Mouse (Mus musculus) kidney, embryonic 15.5 days (tissue): ENCODE data around the gene Vti1a. TPM values are rescaled to one million over a fixed set of nuclear protein-coding genes. Genes with fewer than 3 reads are reported as not detected.

Experiments
- ATAC-seq: fragments of 200-750 bp; cut with Nextera tagmentation; replicated peaks from 2 replicates; pipeline ENCODE4 v1.8.0; 2017; ENCODE audit warnings: moderate TSS enrichment; ENCODE audit not compliant: low FRiP score
- H3K27ac ChIP-seq: fragments of 300-500 bp; sonication (generic); 2 replicates; pipeline ENCODE4 v1.5.1; 2015; ENCODE audit warnings: mild to moderate bottlenecking, inconsistent platforms
- H3K27me3 ChIP-seq: fragments of 300-500 bp; sonication (generic); 2 replicates; pipeline ENCODE4 v1.6.1; 2015; ENCODE audit warnings: inconsistent platforms
- H3K36me3 ChIP-seq: fragments of 300-500 bp; sonication (generic); 2 replicates; pipeline ENCODE4 v1.6.1; 2015; ENCODE audit warnings: inconsistent platforms
- H3K4me1 ChIP-seq: fragments of 300-500 bp; sonication (generic); 2 replicates; pipeline ENCODE4 v1.6.1; 2015; ENCODE audit warnings: inconsistent platforms
- H3K4me2 ChIP-seq: fragments of 300-500 bp; sonication (generic); 2 replicates; pipeline ENCODE4 v1.6.1; 2015; ENCODE audit warnings: moderate library complexity, mild to moderate bottlenecking, inconsistent platforms
- H3K4me3 ChIP-seq: fragments of 300-500 bp; sonication (generic); replicated peaks from 2 replicates; pipeline ENCODE4 v1.5.1; 2015; ENCODE audit warnings: mild to moderate bottlenecking, inconsistent platforms
- H3K9ac ChIP-seq: fragments of 300-500 bp; sonication (generic); 2 replicates; pipeline ENCODE4 v1.6.1; 2015; ENCODE audit warnings: mild to moderate bottlenecking, inconsistent platforms
- H3K9me3 ChIP-seq: fragments of 300-500 bp; sonication (generic); replicated peaks from 2 replicates; pipeline ENCODE4 v1.6.1; 2016; ENCODE audit warnings: inconsistent platforms
- WGBS: fragments of 180-500 bp; shearing (Covaris S2); methylation state at CpG from one replicate; pipeline ENCODE4 v1.1.7; 2015; ENCODE audit warnings: mixed read lengths; 5-methylcytosine and 5-hydroxymethylcytosine counted together
- polyA plus RNA-seq: library from polyadenylated mRNA; unstranded; fragments of >200 nt; fragmentation: Nextera tagmentation; extraction: Ambion mirVana; gene quantifications from 2 replicates; pipeline ENCODE4 v1.2.1, GENCODE M21; 2015

The Vti1a gene
- polyA plus RNA-seq, 1 experiment from 2014 or later = 30.6 TPM

DNA sequence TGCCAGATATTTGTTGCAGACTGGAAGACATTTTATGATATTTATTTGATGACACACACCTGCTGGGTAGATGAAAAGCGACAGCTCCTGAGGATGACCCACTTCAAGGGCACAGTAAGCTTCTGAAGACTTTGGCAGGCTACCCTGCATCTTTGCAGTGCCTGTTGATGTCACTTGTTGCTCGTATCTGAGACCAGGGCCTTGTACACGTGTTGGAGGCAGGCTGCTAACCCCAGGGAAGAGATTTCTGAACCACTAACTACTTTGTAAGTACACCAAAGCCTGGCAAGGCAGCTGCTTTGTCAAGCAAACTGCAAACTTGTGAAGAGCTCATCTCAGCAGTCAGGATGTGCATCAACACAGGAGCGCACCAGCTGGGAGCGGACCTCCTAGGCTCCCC, 225.5 kb downstream of the Vti1a start:
- Histone ChIP-seq H3K9ac (no peak overlapping the region), H3K4me1 (peaks cover 18% of the 10 kb centered on the region), H3K4me3 (no peak overlapping the region), H3K36me3 (no peaks in the 10 kb centered on the region), H3K27me3 (no peaks in the 10 kb centered on the region), H3K9me3 (no peaks in the 10 kb centered on the region), H3K4me2 (no peak overlapping the region), H3K27ac (no peak overlapping the region)
- WGBS = 82% methylated on average over 5 of the region's 5 CpGs
- no peak for ATAC-seq

DNA sequence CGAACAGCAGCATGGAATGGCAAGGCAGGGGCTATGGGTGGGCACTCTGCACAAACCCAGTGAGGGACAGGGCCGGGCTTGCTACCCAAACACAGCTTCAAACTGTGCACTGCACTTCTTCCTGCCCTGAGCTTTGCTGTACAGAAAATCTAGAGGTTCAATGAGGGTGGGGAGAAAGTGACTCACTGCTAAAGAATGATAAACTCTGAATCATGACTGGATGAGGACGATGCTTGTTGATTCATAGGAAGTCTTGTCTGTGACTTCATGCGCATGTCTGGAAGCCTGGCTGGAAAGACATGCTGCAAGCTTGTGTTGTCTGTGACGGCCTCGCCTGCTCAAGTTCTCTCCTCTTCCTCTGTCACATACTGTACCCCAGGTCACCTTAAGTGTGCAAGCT, 226.4 kb downstream of the Vti1a start:
- Histone ChIP-seq H3K36me3 (no peaks in the 10 kb centered on the region), H3K4me2 (no peak overlapping the region), H3K4me3 (no peak overlapping the region), H3K9me3 (no peaks in the 10 kb centered on the region), H3K27me3 (no peaks in the 10 kb centered on the region), H3K9ac (no peak overlapping the region), H3K4me1 (peaks cover 16% of the 10 kb centered on the region), H3K27ac (no peak overlapping the region)
- WGBS = 69% methylated on average over 6 of the region's 6 CpGs
- no peak for ATAC-seq

DNA sequence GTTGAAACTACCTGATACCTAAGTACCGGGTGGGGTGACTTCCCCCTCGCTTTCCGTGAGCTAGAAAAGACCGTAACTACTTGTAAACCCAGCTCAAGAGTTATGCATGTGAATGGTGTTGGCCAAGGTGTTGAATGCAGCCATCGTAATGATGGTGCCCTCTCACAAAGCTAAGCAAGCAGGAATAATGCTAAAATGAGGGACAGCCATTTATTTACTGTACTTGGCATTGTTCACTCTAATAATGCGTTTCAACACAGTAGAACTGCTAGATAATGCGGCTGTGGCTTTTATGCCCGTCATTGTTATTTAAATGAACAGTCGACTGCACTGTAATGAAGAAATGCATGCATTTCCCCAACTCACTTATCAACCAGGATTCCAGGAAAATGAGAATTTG, 227.1 kb downstream of the Vti1a start:
- no peak overlapping the region for H3K27ac ChIP-seq
- no peak overlapping the region for H3K9ac ChIP-seq
- no peak for ATAC-seq
- H3K4me2 ChIP-seq = no peak overlapping the region
- H3K36me3 ChIP-seq = no peaks in the 10 kb centered on the region
- no peak overlapping the region for H3K4me3 ChIP-seq
- H3K27me3 ChIP-seq = no peaks in the 10 kb centered on the region
- 93% methylated on average over 9 of the region's 9 CpGs for WGBS
- peaks cover 10% of the 10 kb centered on the region for H3K4me1 ChIP-seq
- H3K9me3 ChIP-seq = no peaks in the 10 kb centered on the region

DNA sequence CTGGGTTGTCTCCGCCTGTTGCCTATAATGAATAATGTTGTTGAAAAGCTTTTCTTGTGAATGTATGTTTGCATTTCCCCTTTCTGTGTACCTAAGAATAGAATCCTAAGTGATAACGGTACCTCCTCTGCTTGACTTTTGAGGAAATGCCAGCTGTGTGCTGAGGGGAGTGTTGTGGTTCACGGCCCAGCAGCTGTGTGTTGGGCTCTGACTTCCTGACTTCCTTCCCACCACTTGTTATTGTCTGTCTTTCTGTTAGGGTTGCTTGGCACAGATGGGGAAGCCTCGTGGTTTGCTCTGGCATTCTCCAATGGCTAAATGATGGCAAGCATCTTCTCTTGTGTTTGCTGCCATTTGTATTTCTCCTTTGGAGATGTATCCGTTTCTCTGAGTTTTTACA, 228.4 kb downstream of the Vti1a start:
- no peaks in the 10 kb centered on the region for H3K27me3 ChIP-seq
- no peaks in the 10 kb centered on the region for H3K9me3 ChIP-seq
- H3K36me3 ChIP-seq = no peaks in the 10 kb centered on the region
- H3K9ac ChIP-seq = no peak overlapping the region
- no peak overlapping the region for H3K27ac ChIP-seq
- WGBS = 76% methylated on average over 5 of the region's 5 CpGs
- no peak overlapping the region for H3K4me3 ChIP-seq
- no peak overlapping the region for H3K4me2 ChIP-seq
- H3K4me1 ChIP-seq = peaks cover 10% of the 10 kb centered on the region
- ATAC-seq = no peak

GRCm38 (mm10) chr19:55545529-55545928, 229.4 kb downstream of the Vti1a start:
- H3K4me3 ChIP-seq = no peak overlapping the region
- H3K36me3 ChIP-seq = no peaks in the 10 kb centered on the region
- peaks cover 10% of the 10 kb centered on the region for H3K4me1 ChIP-seq
- H3K9me3 ChIP-seq = no peaks in the 10 kb centered on the region
- no peak overlapping the region for H3K27ac ChIP-seq
- H3K9ac ChIP-seq = no peak overlapping the region
- WGBS = 36% methylated on average over 9 of the region's 9 CpGs
- H3K27me3 ChIP-seq = no peaks in the 10 kb centered on the region
- H3K4me2 ChIP-seq = no peak overlapping the region
- ATAC-seq = peak; percentile 87

DNA sequence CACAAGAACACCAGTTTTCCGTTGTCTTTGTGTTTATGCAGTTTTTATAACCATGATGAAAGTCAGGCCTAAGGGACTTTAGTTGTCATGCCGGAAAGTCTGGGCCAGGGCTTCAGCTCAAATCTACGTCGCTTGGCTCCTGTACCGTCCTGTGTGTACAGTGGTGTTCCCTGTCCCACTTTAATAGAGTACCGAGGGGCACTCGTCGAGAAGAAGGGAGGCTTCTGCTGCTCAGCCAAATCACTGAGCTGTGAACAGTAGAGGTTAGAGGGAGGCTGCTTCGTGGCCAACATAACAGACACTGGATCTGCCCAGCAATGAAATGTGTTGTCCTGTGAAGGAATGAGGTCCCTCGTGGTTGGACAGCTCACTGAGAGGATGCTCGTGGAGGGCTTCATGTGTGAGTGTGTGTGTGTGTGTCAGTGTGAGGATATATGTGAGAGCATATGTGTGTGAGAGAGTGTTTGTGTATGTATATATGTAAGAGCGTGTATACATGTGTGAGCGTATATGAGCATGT, 230.0 kb downstream of the Vti1a start:
- H3K27me3 ChIP-seq = no peaks in the 10 kb centered on the region
- WGBS = 60% methylated on average over 13 of the region's 13 CpGs
- H3K4me2 ChIP-seq = no peak overlapping the region
- ATAC-seq = peak; percentile 71; the same call in 1 of the 2 replicates
- peaks cover 12% of the 10 kb centered on the region for H3K4me1 ChIP-seq
- no peak overlapping the region for H3K9ac ChIP-seq
- no peak overlapping the region for H3K27ac ChIP-seq
- H3K36me3 ChIP-seq = no peaks in the 10 kb centered on the region
- H3K9me3 ChIP-seq = no peaks in the 10 kb centered on the region
- no peak overlapping the region for H3K4me3 ChIP-seq

GRCm38 (mm10) chr19:55548206-55548605, 232.1 kb downstream of the Vti1a start:
- WGBS = 90% methylated on average over 10 of the region's 10 CpGs
- ATAC-seq = no peak
- Histone ChIP-seq H3K9me3 (no peaks in the 10 kb centered on the region), H3K36me3 (no peaks in the 10 kb centered on the region), H3K27me3 (no peaks in the 10 kb centered on the region), H3K4me1 (peaks cover 19% of the 10 kb centered on the region), H3K9ac (no peak overlapping the region), H3K4me3 (no peak overlapping the region), H3K27ac (no peak overlapping the region), H3K4me2 (no peak overlapping the region)

DNA sequence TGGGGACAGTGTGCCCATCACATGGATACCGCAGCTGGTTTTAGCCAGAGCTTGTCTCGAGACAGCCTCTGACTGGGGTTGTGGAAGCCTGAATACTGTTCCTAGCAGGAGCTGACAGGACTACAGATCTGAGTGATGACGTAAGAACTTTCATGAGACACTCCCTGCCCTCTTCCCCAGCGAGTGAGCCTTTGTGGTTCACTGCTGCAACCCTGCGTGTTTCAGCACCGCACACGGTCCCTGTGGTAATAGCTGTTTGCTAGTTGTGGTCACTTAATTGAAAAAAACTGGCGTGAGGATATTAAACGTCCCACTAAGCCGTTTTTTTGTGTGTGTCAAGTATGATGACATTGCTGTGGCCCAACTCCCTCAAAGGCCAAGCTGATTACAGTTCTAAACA, 232.6 kb downstream of the Vti1a start:
- Histone ChIP-seq H3K36me3 (no peaks in the 10 kb centered on the region), H3K27me3 (no peaks in the 10 kb centered on the region), H3K27ac (no peak overlapping the region), H3K9ac (no peak overlapping the region), H3K4me3 (no peak overlapping the region), H3K4me2 (no peak overlapping the region), H3K9me3 (no peaks in the 10 kb centered on the region), H3K4me1 (peaks cover 19% of the 10 kb centered on the region)
- ATAC-seq = no peak
- 65% methylated on average over 10 of the region's 10 CpGs for WGBS

DNA sequence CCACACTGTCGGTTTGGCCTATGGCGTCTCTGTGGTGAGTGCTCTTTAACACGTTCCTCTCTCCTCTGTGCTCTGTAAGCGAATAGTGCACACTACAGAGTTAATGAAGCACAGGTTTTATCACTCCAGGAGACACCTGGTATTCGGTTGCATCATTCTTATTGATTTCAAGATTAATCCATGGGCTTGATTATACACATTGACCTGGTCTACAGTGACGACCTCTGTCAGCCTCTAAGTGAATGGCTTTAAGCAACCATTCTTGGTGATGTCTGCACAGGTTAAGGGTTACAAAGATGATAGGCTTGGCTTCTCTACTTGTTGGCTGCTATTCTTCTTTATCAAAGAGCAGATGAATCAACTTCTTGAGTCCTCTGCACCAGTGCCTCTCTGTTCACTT, 234.1 kb downstream of the Vti1a start:
- Histone ChIP-seq H3K27me3 (0 out of 2 replicates have a peak, but pooled peaks cover 4% of the 10 kb centered on the region), H3K4me3 (no peak overlapping the region), H3K36me3 (no peaks in the 10 kb centered on the region), H3K4me1 (peaks cover 20% of the 10 kb centered on the region), H3K9me3 (no peaks in the 10 kb centered on the region), H3K27ac (no peak overlapping the region), H3K9ac (no peak overlapping the region), H3K4me2 (no peak overlapping the region)
- no peak for ATAC-seq
- WGBS = 89% methylated on average over 6 of the region's 6 CpGs

DNA sequence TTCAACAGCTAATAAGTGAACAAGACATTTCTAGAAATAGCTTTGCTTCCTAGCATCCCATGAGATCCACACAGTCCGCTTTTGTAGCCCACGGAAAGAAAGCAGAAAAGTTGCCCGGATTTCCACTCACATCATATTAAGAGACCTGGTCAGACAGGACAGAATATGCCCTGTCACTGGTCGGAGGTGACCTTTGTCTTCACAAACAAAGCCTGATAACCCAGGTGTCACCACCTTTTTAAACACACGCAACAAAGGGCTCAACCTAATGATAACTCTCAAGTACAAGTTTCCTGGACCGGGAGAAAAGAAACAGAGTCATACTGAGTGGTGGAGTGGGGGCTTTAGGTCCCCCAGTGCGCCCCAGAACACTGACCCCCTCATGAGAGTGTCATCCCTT, 236.2 kb downstream of the Vti1a start:
- H3K4me2 ChIP-seq = no peak overlapping the region
- ATAC-seq = no peak
- H3K9me3 ChIP-seq = no peaks in the 10 kb centered on the region
- WGBS = 70% methylated on average over 7 of the region's 7 CpGs
- H3K4me1 ChIP-seq = peaks cover 26% of the 10 kb centered on the region
- no peak overlapping the region for H3K9ac ChIP-seq
- 0 out of 2 replicates have a peak, but pooled peaks cover 4% of the 10 kb centered on the region for H3K27me3 ChIP-seq
- no peak overlapping the region for H3K4me3 ChIP-seq
- H3K36me3 ChIP-seq = no peaks in the 10 kb centered on the region
- no peak overlapping the region for H3K27ac ChIP-seq

DNA sequence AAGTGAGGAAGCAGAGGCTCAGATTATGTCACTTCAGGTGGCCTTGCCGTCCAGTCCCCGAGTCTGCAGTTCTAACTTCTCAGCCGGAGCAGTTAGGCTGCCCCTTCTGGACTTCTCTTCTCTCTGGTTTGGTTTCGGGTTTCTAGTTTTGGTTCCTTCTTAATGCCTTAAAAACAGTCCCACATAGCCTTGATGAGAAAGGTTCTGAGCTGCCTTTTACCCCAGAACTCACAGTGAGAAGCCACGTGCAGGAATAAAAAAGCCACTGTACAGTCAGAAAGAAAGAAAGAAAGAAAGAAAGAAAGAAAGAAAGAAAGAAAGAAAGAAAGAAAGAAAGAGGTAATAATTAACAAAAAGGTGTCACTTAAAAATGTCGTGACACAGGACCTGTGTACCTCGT, 236.8 kb downstream of the Vti1a start:
- WGBS = 67% methylated on average over 7 of the region's 7 CpGs
- Histone ChIP-seq H3K4me2 (no peak overlapping the region), H3K9me3 (no peaks in the 10 kb centered on the region), H3K36me3 (no peaks in the 10 kb centered on the region), H3K27ac (no peak overlapping the region), H3K9ac (no peak overlapping the region), H3K4me3 (no peak overlapping the region), H3K4me1 (peaks cover 26% of the 10 kb centered on the region), H3K27me3 (0 out of 2 replicates have a peak, but pooled peaks cover 4% of the 10 kb centered on the region)
- ATAC-seq = no peak

- Histone ChIP-seq H3K36me3 (no peaks in the 10 kb centered on the region), H3K9me3 (no peaks in the 10 kb centered on the region), H3K4me3 (no peak overlapping the region), H3K4me2 (no peak overlapping the region), H3K4me1 (peaks cover 26% of the 10 kb centered on the region), H3K9ac (no peak overlapping the region), H3K27me3 (0 out of 2 replicates have a peak, but pooled peaks cover 4% of the 10 kb centered on the region), H3K27ac (no peak overlapping the region)
- 70% methylated on average over 5 of the region's 5 CpGs for WGBS
- ATAC-seq = no peak
These were observed 238.2 kb downstream of the Vti1a start for GRCm38 (mm10) chr19:55554295-55554694.

GRCm38 (mm10) chr19:55554703-55555102, 238.6 kb downstream of the Vti1a start:
- Histone ChIP-seq H3K4me3 (no peak overlapping the region), H3K4me1 (peaks cover 26% of the 10 kb centered on the region), H3K9ac (no peak overlapping the region), H3K36me3 (no peaks in the 10 kb centered on the region), H3K27me3 (0 out of 2 replicates have a peak, but pooled peaks cover 4% of the 10 kb centered on the region), H3K9me3 (no peaks in the 10 kb centered on the region), H3K27ac (no peak overlapping the region), H3K4me2 (no peak overlapping the region)
- 78% methylated on average over 9 of the region's 9 CpGs for WGBS
- no peak for ATAC-seq
